Mouse (Mus musculus) limb, embryonic 10.5 days (tissue): Measurements from ENCODE around the gene Edem2. TPM values are rescaled to one million over a fixed set of nuclear protein-coding genes. Genes with fewer than 3 reads are reported as not detected.
"Not testable (repeated sequence)": the region's sequence is repeated elsewhere in the genome, so short reads cannot be mapped to it uniquely, and the experiment has no call there.

Experiments used
- DNase-seq: peaks from one replicate; pipeline ENCODE4 v3.0.0-alpha.2; 2017; ENCODE audit warnings: low spot score
- H3K27ac ChIP-seq: fragments of 300-500 bp; sonication (generic); 2 replicates; pipeline ENCODE4 v1.5.1; 2016; ENCODE audit warnings: mild to moderate bottlenecking
- H3K27me3 ChIP-seq: fragments of 300-500 bp; sonication (generic); 2 replicates; pipeline ENCODE4 v1.6.1; 2016; ENCODE audit warnings: low read depth, mild to moderate bottlenecking; ENCODE audit not compliant: poor library complexity, severe bottlenecking
- H3K36me3 ChIP-seq: fragments of 300-500 bp; sonication (generic); 2 replicates; pipeline ENCODE4 v1.6.1; 2016; ENCODE audit warnings: mild to moderate bottlenecking, moderate library complexity
- H3K4me1 ChIP-seq: fragments of 300-500 bp; sonication (generic); 2 replicates; pipeline ENCODE4 v1.6.1; 2016
- H3K4me3 ChIP-seq: fragments of 300-500 bp; sonication (generic); 2 replicates; pipeline ENCODE4 v1.5.1; 2016; ENCODE audit warnings: mild to moderate bottlenecking, moderate library complexity
- H3K9me3 ChIP-seq: fragments of 300-500 bp; sonication (generic); replicated peaks from 2 replicates; pipeline ENCODE4 v1.6.1; 2016; ENCODE audit warnings: mild to moderate bottlenecking
- WGBS: fragments of 180-500 bp; shearing (Covaris S2); methylation state at CpG from one replicate; pipeline ENCODE4 v1.1.7; 2016; 5-methylcytosine and 5-hydroxymethylcytosine counted together
- polyA plus RNA-seq: library from polyadenylated mRNA; unstranded; fragments of >200 nt; fragmentation: Nextera tagmentation; extraction: Ambion mirVana; gene quantifications from 2 replicates; pipeline ENCODE4 v1.2.1, GENCODE M21; 2016

Gene Edem2
- polyA plus RNA-seq, 1 experiment from 2014 or later, result 26.6 TPM

- Histone ChIP-seq H3K27me3 (no peaks in the 10 kb centered on the region), H3K4me3 (no peak overlapping the region), H3K9me3 (no peaks in the 10 kb centered on the region), H3K36me3 (peaks cover 12% of the 10 kb centered on the region; the same call in 1 of the 2 replicates), H3K27ac (no peak overlapping the region), H3K4me1 (peaks cover 12% of the 10 kb centered on the region)
- WGBS, result 89% methylated on average over 7 of the region's 7 CpGs
- no peak for DNase-seq
Measured at GRCm38 (mm10) chr2:155726302-155726701, 3.0 kb downstream of the Edem2 start.

GRCm38 (mm10) chr2:155724526-155724925 lies 4.7 kb downstream of the Edem2 start:
- H3K27me3 ChIP-seq, result no peaks in the 10 kb centered on the region
- H3K27ac ChIP-seq, result no peak overlapping the region
- WGBS, result 80% methylated on average over 6 of the region's 6 CpGs
- no peaks in the 10 kb centered on the region for H3K9me3 ChIP-seq
- H3K36me3 ChIP-seq, result peaks cover 12% of the 10 kb centered on the region; the same call in 1 of the 2 replicates
- peaks cover 12% of the 10 kb centered on the region for H3K4me1 ChIP-seq
- no peak overlapping the region for H3K4me3 ChIP-seq
- no peak for DNase-seq

- Histone ChIP-seq H3K27ac (no peak overlapping the region), H3K27me3 (no peaks in the 10 kb centered on the region), H3K9me3 (no peaks in the 10 kb centered on the region), H3K4me1 (peaks cover 7% of the 10 kb centered on the region), H3K36me3 (peaks cover 12% of the 10 kb centered on the region; the same call in 1 of the 2 replicates), H3K4me3 (no peak overlapping the region)
- WGBS, result 73% methylated on average over 5 of the region's 5 CpGs
- no peak for DNase-seq
Measured at GRCm38 (mm10) chr2:155724036-155724435, 5.2 kb downstream of the Edem2 start.

GRCm38 (mm10) chr2:155720585-155720984 lies 8.7 kb downstream of the Edem2 start:
- no peaks in the 10 kb centered on the region for H3K9me3 ChIP-seq
- H3K4me1 ChIP-seq, result no peaks in the 10 kb centered on the region
- no peaks in the 10 kb centered on the region for H3K27me3 ChIP-seq
- WGBS, result 94% methylated on average over 5 of the region's 5 CpGs
- no peak overlapping the region for H3K4me3 ChIP-seq
- peaks cover 12% of the 10 kb centered on the region for H3K36me3 ChIP-seq
- H3K27ac ChIP-seq, result no peak overlapping the region
- DNase-seq, result no peak

- no peaks in the 10 kb centered on the region for H3K4me1 ChIP-seq
- 91% methylated on average over 12 of the region's 12 CpGs for WGBS
- no peaks in the 10 kb centered on the region for H3K9me3 ChIP-seq
- H3K36me3 ChIP-seq, result peaks cover 13% of the 10 kb centered on the region
- no peak for DNase-seq
- H3K27me3 ChIP-seq, result no peaks in the 10 kb centered on the region
- H3K27ac ChIP-seq, result no peak overlapping the region
- no peak overlapping the region for H3K4me3 ChIP-seq
Measured at GRCm38 (mm10) chr2:155717082-155717990, 11.9 kb downstream of the Edem2 start.

- H3K36me3 ChIP-seq, result peaks cover 33% of the 10 kb centered on the region
- no peak for DNase-seq
- WGBS, result 90% methylated on average over 11 of the region's 11 CpGs
- no peaks in the 10 kb centered on the region for H3K9me3 ChIP-seq
- H3K27me3 ChIP-seq, result no peaks in the 10 kb centered on the region
- H3K4me3 ChIP-seq, result no peak overlapping the region
- no peak overlapping the region for H3K27ac ChIP-seq
- no peaks in the 10 kb centered on the region for H3K4me1 ChIP-seq
Measured at GRCm38 (mm10) chr2:155710557-155710956, 18.7 kb downstream of the Edem2 start.

- no peak for DNase-seq
- Histone ChIP-seq H3K27me3 (no peaks in the 10 kb centered on the region), H3K4me3 (no peak overlapping the region), H3K4me1 (no peaks in the 10 kb centered on the region), H3K9me3 (no peaks in the 10 kb centered on the region), H3K36me3 (peaks cover 41% of the 10 kb centered on the region), H3K27ac (no peak overlapping the region)
- WGBS, result 89% methylated on average over 4 of the region's 4 CpGs
Measured at GRCm38 (mm10) chr2:155707251-155707650, 22.0 kb downstream of the Edem2 start.

GRCm38 (mm10) chr2:155703630-155704029 lies 25.6 kb downstream of the Edem2 start:
- WGBS, result 84% methylated on average over 4 of the region's 4 CpGs
- Histone ChIP-seq H3K9me3 (no peaks in the 10 kb centered on the region), H3K4me3 (no peak overlapping the region), H3K27ac (no peak overlapping the region), H3K27me3 (no peaks in the 10 kb centered on the region), H3K36me3 (peaks cover 35% of the 10 kb centered on the region), H3K4me1 (no peaks in the 10 kb centered on the region)
- no peak for DNase-seq

GRCm38 (mm10) chr2:155701399-155701919 lies 27.8 kb downstream of the Edem2 start:
- DNase-seq, result no peak
- H3K36me3 ChIP-seq, result peaks cover 28% of the 10 kb centered on the region
- H3K4me3 ChIP-seq, result no peak overlapping the region
- H3K4me1 ChIP-seq, result no peaks in the 10 kb centered on the region
- WGBS, result 90% methylated on average over 19 of the region's 19 CpGs
- no peaks in the 10 kb centered on the region for H3K9me3 ChIP-seq
- no peaks in the 10 kb centered on the region for H3K27me3 ChIP-seq
- H3K27ac ChIP-seq, result no peak overlapping the region

GRCm38 (mm10) chr2:155698443-155698842 lies 30.8 kb downstream of the Edem2 start:
- H3K27me3 ChIP-seq, H3K9me3 ChIP-seq, H3K4me1 ChIP-seq, H3K27ac ChIP-seq, H3K4me3 ChIP-seq, DNase-seq: not testable (repeated sequence)
- peaks cover 11% of the 10 kb centered on the region for H3K36me3 ChIP-seq
- WGBS, result 92% methylated on average over 6 of the region's 6 CpGs

- Histone ChIP-seq H3K27ac (no peak overlapping the region), H3K27me3 (no peaks in the 10 kb centered on the region), H3K36me3 (peaks cover 7% of the 10 kb centered on the region; the same call in 1 of the 2 replicates), H3K4me1 (no peaks in the 10 kb centered on the region; the same call in 1 of the 2 replicates), H3K4me3 (no peak overlapping the region), H3K9me3 (no peaks in the 10 kb centered on the region)
- WGBS, result 83% methylated on average over 7 of the region's 7 CpGs
- no peak for DNase-seq
Measured at GRCm38 (mm10) chr2:155696851-155697250, 32.4 kb downstream of the Edem2 start.

GRCm38 (mm10) chr2:155696091-155696558 lies 33.1 kb downstream of the Edem2 start:
- peaks cover 5% of the 10 kb centered on the region for H3K4me1 ChIP-seq
- WGBS, result 13% methylated on average over 7 of the region's 7 CpGs
- DNase-seq, result peak; percentile 93
- no peaks in the 10 kb centered on the region for H3K9me3 ChIP-seq
- H3K27ac ChIP-seq, result no peak overlapping the region
- no peak overlapping the region for H3K4me3 ChIP-seq
- H3K36me3 ChIP-seq, result 0 out of 2 replicates have a peak, but pooled peaks cover 2% of the 10 kb centered on the region
- H3K27me3 ChIP-seq, result no peaks in the 10 kb centered on the region

GRCm38 (mm10) chr2:155695316-155695715 lies 34.0 kb downstream of the Edem2 start:
- no peaks in the 10 kb centered on the region for H3K9me3 ChIP-seq
- 79% methylated on average over 3 of the region's 3 CpGs for WGBS
- peaks cover 13% of the 10 kb centered on the region for H3K4me1 ChIP-seq
- no peak overlapping the region for H3K27ac ChIP-seq
- no peak overlapping the region for H3K4me3 ChIP-seq
- no peak for DNase-seq
- no peaks in the 10 kb centered on the region for H3K27me3 ChIP-seq
- H3K36me3 ChIP-seq, result no peaks in the 10 kb centered on the region
